20 mouse cellular contexts compared by ENCODE assay signal in the genomic region with DNA sequence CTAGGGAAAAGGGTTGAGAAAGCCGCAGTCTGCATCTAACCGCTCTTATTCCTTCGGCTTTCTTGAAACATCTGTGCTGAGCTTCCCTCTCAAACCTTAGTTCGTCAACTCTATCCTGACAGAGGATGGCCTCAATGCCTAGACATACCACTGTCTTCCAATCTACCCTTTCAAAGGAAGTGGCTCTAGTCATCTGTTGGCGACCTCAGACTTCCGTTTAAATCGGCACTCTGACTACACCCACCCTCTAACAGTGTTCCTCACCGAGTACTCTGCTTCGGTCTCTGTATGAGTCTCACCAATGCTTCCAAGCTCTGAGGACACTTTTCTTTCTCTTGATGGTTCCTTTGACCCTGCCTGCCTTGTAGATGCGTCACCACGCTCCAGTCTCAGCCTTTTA. TPM values are rescaled to one million over a fixed set of nuclear protein-coding genes. Genes with fewer than 3 reads are reported as not detected.
DNase-seq lines count a peak whose midpoint lies in the region; ATAC-seq lines count a peak whose summit lies in the region.
"Had no signal": no experiment of that assay in that cellular context is flagged by ENCODE, and none has a peak within 500 bp of the region (broad histone marks: within the 10 kb centered on the region; RNA-seq: fewer than 3 reads in every experiment).

No protein-coding gene starts in this region.

- WGBS in midbrain, embryonic 15.5 days: 93% methylated on average over 11 of the region's 11 CpGs
- 86% methylated on average over 11 of the region's 11 CpGs for WGBS in heart, embryonic 10.5 days

- no peaks in the 10 kb centered on the region for H3K9me3 ChIP-seq in midbrain, embryonic 15.5 days
- no peaks in the 10 kb centered on the region for H3K9me3 ChIP-seq in heart, embryonic 10.5 days
- H3K9me3 ChIP-seq: embryonic facial prominence, embryonic 12.5 days; forebrain, embryonic 15.5 days had no signal

- ATAC-seq in CD4-positive, CD25-positive, alpha-beta regulatory T cell, adult 4 months: peak; percentile 93
- ATAC-seq in granulocyte monocyte progenitor cell, adult 5-6 weeks (replicated peaks; ENCODE audit: poor library complexity, severe bottlenecking): peak; percentile 74
- peak; percentile 60 for ATAC-seq in monocyte, adult 5-6 weeks (replicated peaks; ENCODE audit: insufficient number of reproducible peaks, low FRiP score, low TSS enrichment, poor library complexity, severe bottlenecking)
- no peak for ATAC-seq in midbrain, embryonic 15.5 days (replicated peaks)
- ATAC-seq: forebrain, embryonic 15.5 days had no signal

- no peak overlapping the region for H3K4me3 ChIP-seq in midbrain, embryonic 15.5 days
- H3K4me3 ChIP-seq in heart, embryonic 10.5 days: no peak overlapping the region
- H3K4me3 ChIP-seq: embryonic facial prominence, embryonic 12.5 days; erythroblast, embryonic 14.5 days; forebrain, embryonic 15.5 days; left cerebral cortex, adult 2 months had no signal

- H3K4me1 ChIP-seq in midbrain, embryonic 15.5 days: no peaks in the 10 kb centered on the region
- no peaks in the 10 kb centered on the region for H3K4me1 ChIP-seq in heart, embryonic 10.5 days
- H3K4me1 ChIP-seq: embryonic facial prominence, embryonic 12.5 days; forebrain, embryonic 15.5 days had no signal

- H3K27ac ChIP-seq in midbrain, embryonic 15.5 days: no peak overlapping the region
- H3K27ac ChIP-seq in heart, embryonic 10.5 days: no peak overlapping the region
- H3K27ac ChIP-seq: embryonic facial prominence, embryonic 12.5 days; forebrain, embryonic 15.5 days; left cerebral cortex, adult 2 months had no signal

- H3K9ac ChIP-seq in midbrain, embryonic 15.5 days: no peak overlapping the region
- H3K9ac ChIP-seq: embryonic facial prominence, embryonic 12.5 days; forebrain, embryonic 15.5 days had no signal

- no peak overlapping the region for H3K4me2 ChIP-seq in midbrain, embryonic 15.5 days
- H3K4me2 ChIP-seq: embryonic facial prominence, embryonic 12.5 days; forebrain, embryonic 15.5 days had no signal

- H3K27me3 ChIP-seq in midbrain, embryonic 15.5 days (replicated peaks): no peaks in the 10 kb centered on the region
- no peaks in the 10 kb centered on the region for H3K27me3 ChIP-seq in heart, embryonic 10.5 days (ENCODE audit: insufficient read depth, poor library complexity, severe bottlenecking)
- H3K27me3 ChIP-seq: embryonic facial prominence, embryonic 12.5 days; forebrain, embryonic 15.5 days had no signal

- peak; percentile 55 for DNase-seq in thymus, postnatal 0 days (ENCODE audit: low spot score)
- no peak for DNase-seq in thymus, adult 18-20 months
- DNase-seq in lung, postnatal 14 days: no peak
- no peak for DNase-seq in heart, embryonic 10.5 days (ENCODE audit: low spot score)
- DNase-seq: adrenal gland, postnatal 25 days; cerebellum, adult 8-10 months; gastrocnemius, postnatal 14 days; kidney, adult 9 months; kidney, postnatal 36 days; left cerebral cortex, postnatal 4 days; midbrain, embryonic 14.5 days; right cerebral cortex, postnatal 4 days had no signal

- no peaks in the 10 kb centered on the region for H3K36me3 ChIP-seq in midbrain, embryonic 15.5 days (replicated peaks)
- H3K36me3 ChIP-seq in heart, embryonic 10.5 days: peaks cover 35% of the 10 kb centered on the region
- H3K36me3 ChIP-seq: embryonic facial prominence, embryonic 12.5 days; forebrain, embryonic 15.5 days had no signal

RNA-seq across cellular contexts. Expression of gene Tmem30a, which starts 22.7 kb away (rescaled TPM):
- polyA plus RNA-seq in thymus, postnatal 0 days (2015; fragmentation: Nextera tagmentation; extraction: Ambion mirVana): 51.6 and 52.7 TPM in 2 replicates
- 10 to 100 TPM; 34.2 to 49.1 TPM for polyA plus RNA-seq in CD4-positive, CD25-positive, alpha-beta regulatory T cell, adult 4 months (2017; shearing (Covaris generic))
- total RNA-seq in granulocyte monocyte progenitor cell, adult 5-6 weeks (2014; fragmentation: Nextera tagmentation): 68.6 and 72.5 TPM in 2 replicates
- 91.9 and 115 TPM in 2 replicates for total RNA-seq in granulocyte monocyte progenitor cell, adult 5-6 weeks (2017)
- 145 to 184 TPM (median 151 TPM) in 3 replicates for total RNA-seq in monocyte, adult 5-6 weeks (2017)
- polyA plus RNA-seq in midbrain, embryonic 15.5 days (2015; fragmentation: Nextera tagmentation; extraction: Ambion mirVana): 113 and 114 TPM in 2 replicates
- polyA plus RNA-seq in heart, embryonic 10.5 days (2016; fragmentation: Nextera tagmentation; extraction: Ambion mirVana): 74.1 and 89.4 TPM in 2 replicates

RNA-seq across cellular contexts. Expression of gene Cox7a2, which starts 56.3 kb away (rescaled TPM):
- 879 and 918 TPM in 2 replicates for polyA plus RNA-seq in thymus, postnatal 0 days (2015; fragmentation: Nextera tagmentation; extraction: Ambion mirVana)
- 100 to 1,000 TPM; 198 to 259 TPM for polyA plus RNA-seq in CD4-positive, CD25-positive, alpha-beta regulatory T cell, adult 4 months (2017; shearing (Covaris generic))
- total RNA-seq in granulocyte monocyte progenitor cell, adult 5-6 weeks (2014; fragmentation: Nextera tagmentation): 515 and 743 TPM in 2 replicates
- 166 and 202 TPM in 2 replicates for total RNA-seq in granulocyte monocyte progenitor cell, adult 5-6 weeks (2017)
- total RNA-seq in monocyte, adult 5-6 weeks (2017): 70.5 to 164 TPM (median 136 TPM) in 3 replicates
- 735 and 766 TPM in 2 replicates for polyA plus RNA-seq in midbrain, embryonic 15.5 days (2015; fragmentation: Nextera tagmentation; extraction: Ambion mirVana)
- 869 and 1,151 TPM in 2 replicates for polyA plus RNA-seq in heart, embryonic 10.5 days (2016; fragmentation: Nextera tagmentation; extraction: Ambion mirVana)
